Mouse (Mus musculus) olfactory bulb, adult 2 months (tissue): ENCODE data around the gene RPS10-NUDT3.

ENCODE experiments used
- CTCF ChIP-seq: fragments of 200-500 bp; IDR thresholded peaks from 2 replicates; pipeline ENCODE4 v1.5.1; 2012; ENCODE audit warnings: low read depth, mild to moderate bottlenecking, low read length, moderate library complexity; ENCODE audit not compliant: insufficient read depth
- POLR2A ChIP-seq: fragments of 200-500 bp; IDR thresholded peaks from 2 replicates; pipeline ENCODE4 v1.6.1; 2012; ENCODE audit warnings: mild to moderate bottlenecking, low read depth, low read length, moderate library complexity; ENCODE audit not compliant: insufficient read depth

GRCm38 (mm10) chr17:27549234-27549633 is 85.8 kb downstream of the RPS10-NUDT3 start:
- TF ChIP-seq POLR2A = no peak
- TF ChIP-seq CTCF = no peak
